Mouse (Mus musculus) left cerebral cortex, adult 2 months (tissue): ENCODE results near the gene Ccdc66. TPM values are rescaled to one million over a fixed set of nuclear protein-coding genes. Genes with fewer than 3 reads are reported as not detected.

Experiments used
- DNase-seq, 2 experiments: peaks; one replicate each; pipeline ENCODE4 v3.0.0; 2021 to 2022; ENCODE audit warnings: low spot score in 2 of 2, mixed read lengths in 1 of 2; ENCODE audit errors: extremely low spot score in 1 of 2
- H3K27ac ChIP-seq: fragments of 200-600 bp; 2 replicates; pipeline ENCODE4 v1.8.1; 2022
- H3K4me3 ChIP-seq: fragments of 200-600 bp; 2 replicates; pipeline ENCODE4 v1.8.1; 2022
- CTCF ChIP-seq: fragments of 200-600 bp; IDR thresholded peaks from 2 replicates; pipeline ENCODE4 v1.8.1; 2022; ENCODE audit warnings: antibody characterized with exemption, mild to moderate bottlenecking, moderate library complexity
- intact Hi-C: fragments of 180-260 bp; cut with DNase I; formaldehyde crosslinking; loops from one replicate; pipeline ENCODE4 v1.15.1; 2025
- total RNA-seq, 2 experiments: library from RNA; stranded (reverse); gene quantifications; 2 replicates each; pipeline ENCODE4 v1.2.3; 2021

Ccdc66 gene
- total RNA-seq, 2 experiments from 2014 or later: 16.2 to 16.8 TPM

GRCm38 (mm10) chr14:27436826-27437225 is 71.4 kb downstream of the Ccdc66 start:
- no peak for TF ChIP-seq CTCF
- Histone ChIP-seq H3K27ac (no peak overlapping the region), H3K4me3 (no peak overlapping the region)
- intact Hi-C loops: no loop called here
- no peak for DNase-seq

- Histone ChIP-seq H3K27ac (no peak overlapping the region), H3K4me3 (no peak overlapping the region)
- intact Hi-C loops: no loop called here
- no peak for TF ChIP-seq CTCF
- DNase-seq: no peak
Observed at GRCm38 (mm10) chr14:27436116-27436515, 72.1 kb downstream of the Ccdc66 start.

- no peak for TF ChIP-seq CTCF
- intact Hi-C loops: no loop called here
- Histone ChIP-seq H3K27ac (no peak overlapping the region), H3K4me3 (no peak overlapping the region)
- DNase-seq: no peak
Observed at GRCm38 (mm10) chr14:27432064-27432463, 76.2 kb downstream of the Ccdc66 start.

Other genes with a start within 250 kb of the Ccdc66 start
- 10 to 100 TPM; 27.6 to 31.8 TPM for gene Fam208a, start 79.6 kb downstream of the Ccdc66 start, total RNA-seq
- gene Erc2, start 114.0 kb upstream of the Ccdc66 start, total RNA-seq: 100 to 1,000 TPM; 203 to 224 TPM